ENCODE assay signal across 17 mouse cellular contexts in the genomic region with DNA sequence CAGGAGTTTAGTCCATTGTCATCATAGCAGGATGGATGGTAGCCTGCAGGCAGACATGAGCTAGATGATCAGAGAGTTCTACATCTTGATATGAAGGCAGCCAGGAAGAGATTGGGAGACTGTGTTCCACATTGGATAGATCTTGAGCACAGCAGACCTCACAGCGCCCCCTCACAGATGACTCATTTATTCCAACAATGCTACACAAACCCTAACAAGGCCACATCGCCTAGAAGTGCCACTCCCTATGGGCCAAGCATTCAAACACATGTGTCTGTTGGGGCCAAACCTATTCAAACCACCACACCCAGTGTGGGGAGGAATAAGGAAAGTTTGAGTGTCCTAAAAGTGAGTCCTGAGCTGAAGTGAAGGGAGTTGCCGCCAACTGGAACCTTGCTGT.
DNase-seq lines count a peak whose midpoint lies in the region; TF ChIP-seq lines count a peak whose summit lies in the region.
"Had no signal": no experiment of that assay in that cellular context is flagged by ENCODE, and none has a peak within 500 bp of the region (broad histone marks: within the 10 kb centered on the region; RNA-seq: fewer than 3 reads in every experiment).

No protein-coding gene starts in this region.

- H3K27me3 ChIP-seq in thymus, adult 2 months (ENCODE audit: control insufficient read depth, insufficient read depth, low read length), result no peaks in the 10 kb centered on the region
- H3K27me3 ChIP-seq: embryonic facial prominence, embryonic 12.5 days; embryonic facial prominence, embryonic 15.5 days; hindbrain, embryonic 12.5 days; hindbrain, embryonic 15.5 days had no signal

- WGBS in thymus, adult 2 months, result 91% methylated on average over 3 of the region's 3 CpGs
- 63% methylated on average over 3 of the region's 3 CpGs for WGBS in lung, adult 2 months

- TF ChIP-seq CTCF in thymus, adult 2 months (IDR thresholded peaks at IDR 0.05; ENCODE audit: borderline replicate concordance, control insufficient read depth, extremely low read depth, insufficient read depth, low read length, poor library complexity), result no peak
- TF ChIP-seq CTCF in lung, adult 2 months (IDR thresholded peaks at IDR 0.05; ENCODE audit: insufficient read depth, low read length), result no peak

- DNase-seq in gastrocnemius, postnatal 25 days, result peak; percentile 16
- DNase-seq in gastrocnemius, postnatal 4 days (ENCODE audit: low spot score in 2 of 2), result no peak
- no peak for DNase-seq in thymus, adult 2 months
- DNase-seq in thymus, postnatal 25 days, result no peak
- DNase-seq in 416B (ENCODE audit: low read depth), result peak; percentile 45
- DNase-seq in lung, adult 2 months, result no peak
- DNase-seq: adrenal gland, adult 2 months; adrenal gland, postnatal 14 days; cerebellum, adult 11 months; cerebellum, adult 2 months; cerebellum, adult 9-11 months; cerebellum, postnatal 25 days; forebrain, postnatal 0 days had no signal

- peaks cover 28% of the 10 kb centered on the region for H3K4me1 ChIP-seq in thymus, adult 2 months (replicated peaks; ENCODE audit: control insufficient read depth, insufficient read depth, low read length)
- H3K4me1 ChIP-seq in lung, adult 2 months (ENCODE audit: control insufficient read depth, insufficient read depth, low read length), result no peaks in the 10 kb centered on the region
- H3K4me1 ChIP-seq: embryonic facial prominence, embryonic 12.5 days; embryonic facial prominence, embryonic 15.5 days; hindbrain, embryonic 12.5 days; hindbrain, embryonic 15.5 days had no signal

- H3K27ac ChIP-seq in thymus, adult 2 months (ENCODE audit: control insufficient read depth, insufficient read depth, low read length), result peak overlapping the region; percentile 93
- H3K27ac ChIP-seq: embryonic facial prominence, embryonic 12.5 days; embryonic facial prominence, embryonic 15.5 days; hindbrain, embryonic 12.5 days; hindbrain, embryonic 15.5 days had no signal

- no peak for TF ChIP-seq POLR2A in thymus, adult 2 months (IDR thresholded peaks at IDR 0.05; ENCODE audit: control insufficient read depth, extremely low read depth, insufficient read depth, low read length, poor library complexity)
- no peak for TF ChIP-seq POLR2A in lung, adult 2 months (IDR thresholded peaks at IDR 0.05; ENCODE audit: borderline replicate concordance, extremely low read depth, low read depth, low read length)

- no peak overlapping the region for H3K4me3 ChIP-seq in thymus, adult 2 months (ENCODE audit: control insufficient read depth, insufficient read depth, low read length)
- no peak overlapping the region for H3K4me3 ChIP-seq in lung, adult 2 months (replicated peaks; ENCODE audit: extremely low read depth, low read depth, low read length)
- H3K4me3 ChIP-seq: embryonic facial prominence, embryonic 12.5 days; embryonic facial prominence, embryonic 15.5 days; hindbrain, embryonic 12.5 days; hindbrain, embryonic 15.5 days had no signal

- H3K36me3 ChIP-seq in thymus, adult 2 months (ENCODE audit: control insufficient read depth, insufficient read depth, low read length), result no peaks in the 10 kb centered on the region
- H3K36me3 ChIP-seq: embryonic facial prominence, embryonic 12.5 days; embryonic facial prominence, embryonic 15.5 days; hindbrain, embryonic 12.5 days; hindbrain, embryonic 15.5 days had no signal

Comparison
In these comparisons a context has a peak if more than half of its experiments do, and no peak if none do; other contexts are left out.
1. DNase-seq: peak in gastrocnemius, postnatal 25 days (single experiment) and 416B (single experiment); none in gastrocnemius, postnatal 4 days (0 of 2), thymus, adult 2 months (single experiment), thymus, postnatal 25 days (single experiment) and lung, adult 2 months (single experiment).